Mouse (Mus musculus) CH12.LX (cell line): ENCODE measurements at regions not wholly inside any gene's neighbourhood (a gene's known extent, or its start where the extent isn't known, plus 50 kb on each side); places are given as distances from the start of the nearest gene placed in this dataset.

ENCODE experiments used
- CTCF ChIP-seq, 2 experiments: IDR thresholded peaks in 1 of 2; conservative IDR thresholded peaks in 1 of 2; 2 replicates each; pipeline ENCODE4 v1.5.1; 2011 to 2012; ENCODE audit warnings: low read depth in 2 of 2, low read length in 2 of 2, improper control_type of control experiment in 1 of 2, inconsistent platforms in 1 of 2, mild to moderate bottlenecking in 1 of 2, moderate library complexity in 1 of 2
- JUND ChIP-seq: conservative IDR thresholded peaks from 2 replicates; pipeline ENCODE4 v1.6.1; 2011; ENCODE audit warnings: low read depth, low read length, improper control_type of control experiment
- MYC ChIP-seq: IDR thresholded peaks from 2 replicates; pipeline ENCODE4 v1.6.1; 2011; ENCODE audit warnings: low read depth, mild to moderate bottlenecking, improper control_type of control experiment, low read length
- POLR2A ChIP-seq: IDR thresholded peaks from 2 replicates; pipeline ENCODE4 v1.6.1; 2011; ENCODE audit warnings: low read depth, mild to moderate bottlenecking, improper control_type of control experiment, low read length
- TCF12 ChIP-seq: IDR thresholded peaks from 2 replicates; pipeline ENCODE4 v1.6.1; 2014; ENCODE audit warnings: low read depth, mild to moderate bottlenecking, inconsistent platforms, low read length, improper control_type of control experiment

DNA sequence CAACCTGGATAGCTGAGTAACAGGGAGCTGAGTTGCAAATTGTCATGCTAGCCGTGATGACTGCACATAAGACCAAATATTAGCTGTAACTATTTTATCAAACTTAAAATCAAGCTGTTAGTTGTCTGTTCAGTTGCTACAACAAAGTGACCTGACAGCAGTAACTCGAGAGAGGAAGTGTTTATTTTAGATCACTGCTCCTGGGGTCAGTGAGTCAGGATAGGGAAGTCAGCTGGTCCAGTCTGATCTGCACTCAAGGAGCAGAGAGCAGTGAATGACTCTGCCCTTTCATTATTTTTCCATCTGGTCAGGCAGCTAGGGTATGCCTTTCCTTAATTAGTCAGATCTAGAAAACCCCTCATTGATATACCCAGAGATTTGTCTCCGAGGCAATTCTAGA is 162.5 kb downstream of the Nuf2 start:
- TF ChIP-seq TCF12 (no peak), JUND (no peak), CTCF (conservative IDR thresholded peaks at IDR 0.05 in 1 of 2, IDR thresholded peaks at IDR 0.05 in 1 of 2; ENCODE audit: low read depth in 2 of 2, low read length in 2 of 2) (no peak), POLR2A (no peak), MYC (no peak)
